Mouse (Mus musculus) spleen, adult 2 months (tissue): ENCODE measurements around the gene Tom1l2.

ENCODE experiments used
- CTCF ChIP-seq: fragments of 200-500 bp; IDR thresholded peaks from 2 replicates; pipeline ENCODE4 v1.5.1; 2011; ENCODE audit warnings: mild to moderate bottlenecking, inconsistent platforms; ENCODE audit not compliant: insufficient read depth, insufficient read length, insufficient replicate concordance; ENCODE audit errors: extremely low read depth
- POLR2A ChIP-seq: fragments of 200-500 bp; IDR thresholded peaks from 2 replicates; pipeline ENCODE4 v1.6.1; 2011; ENCODE audit warnings: low read depth, low read length, inconsistent platforms

- no peak for TF ChIP-seq CTCF
- TF ChIP-seq POLR2A, result no peak
Observed at GRCm38 (mm10) chr11:60305611-60306010, 47.1 kb downstream of the Tom1l2 start.
